Mouse (Mus musculus) testis, adult 2 months (tissue): ENCODE measurements around the gene Gtf2i.

Source experiments
- CTCF ChIP-seq: fragments of 200-500 bp; IDR thresholded peaks from 2 replicates; pipeline ENCODE4 v1.5.1; 2012; ENCODE audit warnings: low read depth, mild to moderate bottlenecking, inconsistent platforms, low read length, moderate library complexity; ENCODE audit not compliant: control insufficient read depth, insufficient read depth, insufficient replicate concordance
- POLR2A ChIP-seq: fragments of 200-500 bp; IDR thresholded peaks from 2 replicates; pipeline ENCODE4 v1.6.1; 2012; ENCODE audit warnings: low read depth, mild to moderate bottlenecking, inconsistent platforms, low read length, moderate library complexity; ENCODE audit not compliant: control insufficient read depth

- TF ChIP-seq CTCF (no peak), POLR2A (no peak)
Observed at GRCm38 (mm10) chr5:134279371-134279770, 35.2 kb downstream of the Gtf2i start.
